8 mouse cellular contexts compared by ENCODE assay signal in genomic region chr4:126260520-126261201, GRCm38 (mm10). TPM values are rescaled to one million over a fixed set of nuclear protein-coding genes. Genes with fewer than 3 reads are reported as not detected.
DNase-seq lines count a peak whose midpoint lies in the region; ATAC-seq and TF ChIP-seq lines count a peak whose summit lies in the region.

No protein-coding gene starts in this region.

- H3K27ac ChIP-seq in midbrain, embryonic 10.5 days (replicated peaks), result peak overlapping the region; percentile 89
- H3K27ac ChIP-seq in midbrain, embryonic 14.5 days (replicated peaks; ENCODE audit: low read depth, low read length), result no peak overlapping the region
- H3K27ac ChIP-seq in bone marrow, adult 2 months (ENCODE audit: control insufficient read depth, insufficient read depth, low read depth, low read length, poor library complexity), result peak overlapping the region; percentile 84
- peak overlapping the region; percentile 96 for H3K27ac ChIP-seq in gastrocnemius, adult 2 months
- peak overlapping the region; percentile 15; the same call in 1 of the 2 replicates for H3K27ac ChIP-seq in hindbrain, postnatal 0 days
- H3K27ac ChIP-seq in liver, embryonic 15.5 days (replicated peaks), result peak overlapping the region; percentile 85
- H3K27ac ChIP-seq in neural tube, embryonic 13.5 days (replicated peaks), result peak overlapping the region; percentile 81

- H3K4me2 ChIP-seq in midbrain, embryonic 14.5 days (ENCODE audit: low read length), result no peak overlapping the region
- H3K4me2 ChIP-seq in hindbrain, postnatal 0 days (ENCODE audit: low read depth, low read length), result no peak overlapping the region
- peak overlapping the region; percentile 88 for H3K4me2 ChIP-seq in liver, embryonic 15.5 days
- H3K4me2 ChIP-seq in neural tube, embryonic 13.5 days, result peak overlapping the region; percentile 41

- intact Hi-C loops in gastrocnemius, adult 2 months (cut with DNase I), result loop anchor here (1.0 to 5.0 kb wide), 3 partner anchors 23 to 163 kb away; partner anchors contain the start of gene Lsm10

- H3K9ac ChIP-seq in midbrain, embryonic 14.5 days (replicated peaks; ENCODE audit: low read length), result no peak overlapping the region
- H3K9ac ChIP-seq in hindbrain, postnatal 0 days (replicated peaks; ENCODE audit: low read length), result no peak overlapping the region
- peak overlapping the region; percentile 44 for H3K9ac ChIP-seq in liver, embryonic 15.5 days
- peak overlapping the region; percentile 17; the same call in 1 of the 2 replicates for H3K9ac ChIP-seq in neural tube, embryonic 13.5 days

- TF ChIP-seq POLR2A in bone marrow, adult 2 months (IDR thresholded peaks at IDR 0.05; ENCODE audit: borderline replicate concordance, control insufficient read depth, low read depth, low read length), result peak; percentile 58; the same call in 1 of the 2 replicates

- H3K4me3 ChIP-seq in midbrain, embryonic 10.5 days, result peak overlapping the region; percentile 43
- H3K4me3 ChIP-seq in midbrain, embryonic 14.5 days (replicated peaks; ENCODE audit: low read depth, low read length), result no peak overlapping the region
- H3K4me3 ChIP-seq in bone marrow, adult 2 months (replicated peaks; ENCODE audit: control insufficient read depth, low read depth, low read length), result peak overlapping the region; percentile 4
- H3K4me3 ChIP-seq in gastrocnemius, adult 2 months, result peak overlapping the region; percentile 91
- no peak overlapping the region for H3K4me3 ChIP-seq in hindbrain, postnatal 0 days (ENCODE audit: low read length)
- peak overlapping the region; percentile 34 for H3K4me3 ChIP-seq in liver, embryonic 15.5 days (replicated peaks)
- no peak overlapping the region for H3K4me3 ChIP-seq in neural tube, embryonic 13.5 days

- peaks cover 61% of the 10 kb centered on the region for H3K4me1 ChIP-seq in midbrain, embryonic 10.5 days
- H3K4me1 ChIP-seq in midbrain, embryonic 14.5 days (ENCODE audit: control insufficient read depth, insufficient read depth, low read length), result peaks cover 28% of the 10 kb centered on the region
- H3K4me1 ChIP-seq in bone marrow, adult 2 months (ENCODE audit: control insufficient read depth, insufficient read depth, low read length), result peaks cover 9% of the 10 kb centered on the region
- H3K4me1 ChIP-seq in hindbrain, postnatal 0 days (ENCODE audit: insufficient read depth, low read length), result peaks cover 19% of the 10 kb centered on the region
- peaks cover 69% of the 10 kb centered on the region for H3K4me1 ChIP-seq in liver, embryonic 15.5 days (replicated peaks)
- H3K4me1 ChIP-seq in neural tube, embryonic 13.5 days (replicated peaks), result peaks cover 71% of the 10 kb centered on the region

- no peak for TF ChIP-seq CTCF in bone marrow, adult 2 months (IDR thresholded peaks at IDR 0.05; ENCODE audit: control insufficient read depth, insufficient read depth, low read length)
- 0 out of 2 replicates have a peak, but pooled peaks have one; percentile 1 for TF ChIP-seq CTCF in gastrocnemius, adult 2 months (IDR thresholded peaks at IDR 0.05)
- no peak for TF ChIP-seq CTCF in hindbrain, postnatal 0 days (IDR thresholded peaks at IDR 0.05; ENCODE audit: low read depth)

- H3K27me3 ChIP-seq in midbrain, embryonic 10.5 days (ENCODE audit: low read depth, poor library complexity, severe bottlenecking), result no peaks in the 10 kb centered on the region
- H3K27me3 ChIP-seq in midbrain, embryonic 14.5 days (ENCODE audit: control insufficient read depth, insufficient read depth, low read length), result no peaks in the 10 kb centered on the region
- H3K27me3 ChIP-seq in hindbrain, postnatal 0 days (ENCODE audit: insufficient read depth, low read length), result no peaks in the 10 kb centered on the region
- peaks cover 46% of the 10 kb centered on the region for H3K27me3 ChIP-seq in liver, embryonic 15.5 days
- no peaks in the 10 kb centered on the region for H3K27me3 ChIP-seq in neural tube, embryonic 13.5 days

- no peak for ATAC-seq in midbrain, embryonic 14.5 days (ENCODE audit: low FRiP score, low TSS enrichment)
- no peak for ATAC-seq in hindbrain, postnatal 0 days
- peak; percentile 71 for ATAC-seq in liver, embryonic 15.5 days (ENCODE audit: insufficient read depth)
- ATAC-seq in neural tube, embryonic 13.5 days (ENCODE audit: low read depth), result no peak

- peak; percentile 67 for DNase-seq in midbrain, embryonic 10.5 days (ENCODE audit: low spot score)
- no peak for DNase-seq in midbrain, embryonic 14.5 days
- DNase-seq in gastrocnemius, adult 2 months, result peak; percentile 95
- DNase-seq in hindbrain, postnatal 0 days (ENCODE audit: low spot score), result no peak
- DNase-seq in layer of hippocampus, adult 9-10 months (ENCODE audit: low spot score), result no peak

- H3K36me3 ChIP-seq in midbrain, embryonic 10.5 days, result no peaks in the 10 kb centered on the region
- H3K36me3 ChIP-seq in midbrain, embryonic 14.5 days (ENCODE audit: control insufficient read depth, insufficient read depth, low read length), result no peaks in the 10 kb centered on the region
- H3K36me3 ChIP-seq in hindbrain, postnatal 0 days (ENCODE audit: insufficient read depth, low read length), result no peaks in the 10 kb centered on the region
- no peaks in the 10 kb centered on the region for H3K36me3 ChIP-seq in liver, embryonic 15.5 days (replicated peaks)
- H3K36me3 ChIP-seq in neural tube, embryonic 13.5 days, result 0 out of 2 replicates have a peak, but pooled peaks cover 2% of the 10 kb centered on the region

- WGBS in midbrain, embryonic 10.5 days, result 3% methylated on average over 10 of the region's 10 CpGs
- 8% methylated on average over 10 of the region's 10 CpGs for WGBS in midbrain, embryonic 14.5 days
- WGBS in bone marrow, adult 2 months, result 5% methylated on average over 10 of the region's 10 CpGs
- WGBS in hindbrain, postnatal 0 days, result 12% methylated on average over 10 of the region's 10 CpGs
- 6% methylated on average over 10 of the region's 10 CpGs for WGBS in liver, embryonic 15.5 days (ENCODE audit: insufficient replicate concordance)
- WGBS in neural tube, embryonic 13.5 days, result 8% methylated on average over 10 of the region's 10 CpGs

- H3K9me3 ChIP-seq in midbrain, embryonic 10.5 days (replicated peaks), result no peaks in the 10 kb centered on the region
- H3K9me3 ChIP-seq in midbrain, embryonic 14.5 days (ENCODE audit: control insufficient read depth, low read length), result no peaks in the 10 kb centered on the region
- H3K9me3 ChIP-seq in hindbrain, postnatal 0 days (ENCODE audit: low read length), result no peaks in the 10 kb centered on the region
- H3K9me3 ChIP-seq in liver, embryonic 15.5 days (replicated peaks), result no peaks in the 10 kb centered on the region
- H3K9me3 ChIP-seq in neural tube, embryonic 13.5 days, result no peaks in the 10 kb centered on the region

RNA-seq across cellular contexts. Expression of gene Trappc3, which starts 1.5 kb away (rescaled TPM):
- polyA plus RNA-seq in midbrain, embryonic 10.5 days (2016; fragmentation: Nextera tagmentation; extraction: Ambion mirVana), result 85.2 and 94.4 TPM in 2 replicates
- polyA plus RNA-seq in midbrain, embryonic 14.5 days (2014; fragmentation: Nextera tagmentation; extraction: Ambion mirVana), result 37.1 and 124 TPM in 2 replicates
- polyA plus RNA-seq in bone marrow, adult 2 months (2011; ENCODE audit: insufficient read depth, insufficient read length, low replicate concordance, missing spikeins), result 24.1 and 32.5 TPM in 2 replicates
- total RNA-seq in gastrocnemius, adult 2 months (2021), result 10 to 100 TPM; 18.6 to 24.3 TPM
- total RNA-seq in hindbrain, postnatal 0 days (2014; rRNA removed), result 88.9 and 97.4 TPM in 2 replicates
- polyA plus RNA-seq in hindbrain, postnatal 0 days (2015; fragmentation: Nextera tagmentation; extraction: Ambion mirVana), result 187 and 188 TPM in 2 replicates
- polyA plus RNA-seq in liver, embryonic 15.5 days (2015; fragmentation: Nextera tagmentation; extraction: Ambion mirVana), result 32.1 and 32.6 TPM in 2 replicates
- polyA plus RNA-seq in neural tube, embryonic 13.5 days (2015; fragmentation: Nextera tagmentation; extraction: Ambion mirVana), result 147 and 160 TPM in 2 replicates

RNA-seq across cellular contexts. Expression of gene Map7d1, which starts 4.5 kb away (rescaled TPM):
- polyA plus RNA-seq in midbrain, embryonic 10.5 days (2016; fragmentation: Nextera tagmentation; extraction: Ambion mirVana), result 59.8 and 69.7 TPM in 2 replicates
- polyA plus RNA-seq in midbrain, embryonic 14.5 days (2014; fragmentation: Nextera tagmentation; extraction: Ambion mirVana), result 78.3 and 85.3 TPM in 2 replicates
- 28.7 and 45.5 TPM in 2 replicates for polyA plus RNA-seq in bone marrow, adult 2 months (2011; ENCODE audit: insufficient read depth, insufficient read length, low replicate concordance, missing spikeins)
- 100 to 1,000 TPM; 177 to 199 TPM for total RNA-seq in gastrocnemius, adult 2 months (2021)
- total RNA-seq in hindbrain, postnatal 0 days (2014; rRNA removed), result 106 and 109 TPM in 2 replicates
- 51.0 and 54.6 TPM in 2 replicates for polyA plus RNA-seq in hindbrain, postnatal 0 days (2015; fragmentation: Nextera tagmentation; extraction: Ambion mirVana)
- 6.7 and 7.7 TPM in 2 replicates for polyA plus RNA-seq in liver, embryonic 15.5 days (2015; fragmentation: Nextera tagmentation; extraction: Ambion mirVana)
- polyA plus RNA-seq in neural tube, embryonic 13.5 days (2015; fragmentation: Nextera tagmentation; extraction: Ambion mirVana), result 90.3 and 94.4 TPM in 2 replicates

RNA-seq across cellular contexts. Expression of gene Col8a2, which starts 25.9 kb away (rescaled TPM):
- 2.8 and 6.5 TPM in 2 replicates for polyA plus RNA-seq in midbrain, embryonic 10.5 days (2016; fragmentation: Nextera tagmentation; extraction: Ambion mirVana)
- polyA plus RNA-seq in midbrain, embryonic 14.5 days (2014; fragmentation: Nextera tagmentation; extraction: Ambion mirVana), result 0.57 and 1.1 TPM in 2 replicates
- 0.57 TPM in 1 of 2 replicates, not detected in the other for polyA plus RNA-seq in bone marrow, adult 2 months (2011; ENCODE audit: insufficient read depth, insufficient read length, low replicate concordance, missing spikeins)
- total RNA-seq in gastrocnemius, adult 2 months (2021), result 1 to 10 TPM in 1 of 2 experiments, under 1 TPM in 1; 0.74 to 6.0 TPM
- total RNA-seq in hindbrain, postnatal 0 days (2014; rRNA removed), result 11.6 and 17.7 TPM in 2 replicates
- 5.5 and 5.9 TPM in 2 replicates for polyA plus RNA-seq in hindbrain, postnatal 0 days (2015; fragmentation: Nextera tagmentation; extraction: Ambion mirVana)
- polyA plus RNA-seq in liver, embryonic 15.5 days (2015; fragmentation: Nextera tagmentation; extraction: Ambion mirVana), result 1.1 TPM in 2 replicates
- 7.4 and 9.5 TPM in 2 replicates for polyA plus RNA-seq in neural tube, embryonic 13.5 days (2015; fragmentation: Nextera tagmentation; extraction: Ambion mirVana)

RNA-seq across cellular contexts. Expression of gene Thrap3, which starts 58.1 kb away (rescaled TPM):
- polyA plus RNA-seq in midbrain, embryonic 10.5 days (2016; fragmentation: Nextera tagmentation; extraction: Ambion mirVana), result 244 and 256 TPM in 2 replicates
- 113 and 167 TPM in 2 replicates for polyA plus RNA-seq in midbrain, embryonic 14.5 days (2014; fragmentation: Nextera tagmentation; extraction: Ambion mirVana)
- 133 and 198 TPM in 2 replicates for polyA plus RNA-seq in bone marrow, adult 2 months (2011; ENCODE audit: insufficient read depth, insufficient read length, low replicate concordance, missing spikeins)
- total RNA-seq in gastrocnemius, adult 2 months (2021), result 100 to 1,000 TPM; 102 to 108 TPM
- 85.7 and 128 TPM in 2 replicates for total RNA-seq in hindbrain, postnatal 0 days (2014; rRNA removed)
- 108 and 123 TPM in 2 replicates for polyA plus RNA-seq in hindbrain, postnatal 0 days (2015; fragmentation: Nextera tagmentation; extraction: Ambion mirVana)
- polyA plus RNA-seq in liver, embryonic 15.5 days (2015; fragmentation: Nextera tagmentation; extraction: Ambion mirVana), result 79.2 and 82.0 TPM in 2 replicates
- polyA plus RNA-seq in neural tube, embryonic 13.5 days (2015; fragmentation: Nextera tagmentation; extraction: Ambion mirVana), result 143 and 165 TPM in 2 replicates

Comparison
In these comparisons a context has a peak if more than half of its experiments do, and no peak if none do; other contexts are left out.
1. DNase-seq: peak in midbrain, embryonic 10.5 days (single experiment) and gastrocnemius, adult 2 months (single experiment); none in midbrain, embryonic 14.5 days (single experiment), hindbrain, postnatal 0 days (single experiment) and layer of hippocampus, adult 9-10 months (single experiment).
2. H3K4me3 ChIP-seq: peak in midbrain, embryonic 10.5 days (single experiment), bone marrow, adult 2 months (single experiment), gastrocnemius, adult 2 months (single experiment) and liver, embryonic 15.5 days (single experiment); none in midbrain, embryonic 14.5 days (single experiment), hindbrain, postnatal 0 days (single experiment) and neural tube, embryonic 13.5 days (single experiment).
3. H3K4me2 ChIP-seq: peak in liver, embryonic 15.5 days (single experiment) and neural tube, embryonic 13.5 days (single experiment); none in midbrain, embryonic 14.5 days (single experiment) and hindbrain, postnatal 0 days (single experiment).
4. H3K9ac ChIP-seq: peak in liver, embryonic 15.5 days (single experiment) and neural tube, embryonic 13.5 days (single experiment); none in midbrain, embryonic 14.5 days (single experiment) and hindbrain, postnatal 0 days (single experiment).